Mouse (Mus musculus) stomach, embryonic 15.5 days (tissue): ENCODE measurements around the gene Cxcl9. TPM values are rescaled to one million over a fixed set of nuclear protein-coding genes. Genes with fewer than 3 reads are reported as not detected.

Experiments used
- polyA plus RNA-seq: library from polyadenylated mRNA; unstranded; fragments of >200 nt; fragmentation: Nextera tagmentation; extraction: Ambion mirVana; gene quantifications from 2 replicates; pipeline ENCODE4 v1.2.1, GENCODE M21; 2015

Cxcl9 gene
- polyA plus RNA-seq, 1 experiment from 2014 or later, result not detected

Other genes starting within 250 kb of the Cxcl9 start
- 159 and 163 TPM in 2 replicates for gene G3bp2, start 244.4 kb downstream of the Cxcl9 start, polyA plus RNA-seq
- 46.0 and 49.4 TPM in 2 replicates for gene Uso1, start 190.1 kb downstream of the Cxcl9 start, polyA plus RNA-seq
- not detected in 2 replicates for gene U90926, start 112.7 kb downstream of the Cxcl9 start, polyA plus RNA-seq
- gene Ppef2, start 71.8 kb downstream of the Cxcl9 start, polyA plus RNA-seq, result 0.49 and 0.68 TPM in 2 replicates
- 18.4 and 19.9 TPM in 2 replicates for gene Naaa, start 49.9 kb downstream of the Cxcl9 start, polyA plus RNA-seq
- 39.2 and 41.9 TPM in 2 replicates for gene Sdad1, start 17.6 kb downstream of the Cxcl9 start, polyA plus RNA-seq
- 3.5 and 4.0 TPM in 2 replicates for gene Art3, start 3.7 kb upstream of the Cxcl9 start, polyA plus RNA-seq
- 1.3 and 2.0 TPM in 2 replicates for gene Cxcl10, start 20.8 kb upstream of the Cxcl9 start, polyA plus RNA-seq
- 42.8 and 43.5 TPM in 2 replicates for gene Nup54, start 107.1 kb upstream of the Cxcl9 start, polyA plus RNA-seq
- 15.8 and 17.0 TPM in 2 replicates for gene Scarb2, start 178.8 kb upstream of the Cxcl9 start, polyA plus RNA-seq
- 0.13 and 0.36 TPM in 2 replicates for gene Fam47e, start 227.0 kb upstream of the Cxcl9 start, polyA plus RNA-seq